Mouse (Mus musculus): Measurements from ENCODE around the gene Arpp21. TPM values are rescaled to one million over a fixed set of nuclear protein-coding genes. Genes with fewer than 3 reads are reported as not detected.

The Arpp21 gene
- polyA plus RNA-seq, 1 experiment from 2014 or later = 6.8 TPM

DNA sequence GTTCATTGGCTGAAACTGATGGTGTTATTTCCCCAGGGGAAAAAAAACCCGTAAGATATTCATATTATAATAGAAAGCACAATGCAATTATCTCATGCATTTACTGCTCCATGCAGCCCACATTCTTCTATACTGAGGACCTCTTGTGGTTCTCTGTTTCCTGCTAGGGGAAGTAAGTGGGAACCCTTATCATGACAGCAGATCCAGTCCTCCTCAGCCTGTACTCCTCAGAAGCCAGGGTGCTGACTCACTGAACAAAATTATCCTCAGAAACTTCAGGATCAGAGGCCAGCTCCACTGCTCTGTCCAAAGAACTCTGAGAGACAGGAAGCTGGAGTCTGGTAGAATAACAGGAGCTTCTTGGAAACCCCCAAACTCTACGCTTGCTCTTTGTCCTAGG, 10.7 kb downstream of the Arpp21 start:
- H3K27me3 ChIP-seq (ENCODE audit: control insufficient read depth, insufficient read depth, low read length) = no peaks in the 10 kb centered on the region
- H3K9ac ChIP-seq (ENCODE audit: low read depth, low read length) = no peak overlapping the region
- DNase-seq (ENCODE audit: low spot score) = no peak
- WGBS = 76% methylated on average over 2 of the region's 2 CpGs
- no peaks in the 10 kb centered on the region for H3K36me3 ChIP-seq (ENCODE audit: control insufficient read depth, insufficient read depth, low read length)
- H3K9me3 ChIP-seq (ENCODE audit: control insufficient read depth, low read length) = no peaks in the 10 kb centered on the region
- no peak overlapping the region for H3K4me2 ChIP-seq (replicated peaks; ENCODE audit: low read depth, low read length)
- no peaks in the 10 kb centered on the region for H3K4me1 ChIP-seq (replicated peaks; ENCODE audit: control insufficient read depth, insufficient read depth, low read length)
- no peak for ATAC-seq (ENCODE audit: low FRiP score)
- no peak overlapping the region for H3K4me3 ChIP-seq (ENCODE audit: low read depth, low read length)
- H3K27ac ChIP-seq (ENCODE audit: low read depth, low read length) = no peak overlapping the region

- no peaks in the 10 kb centered on the region for H3K9me3 ChIP-seq (ENCODE audit: control insufficient read depth, low read length)
- H3K4me1 ChIP-seq (replicated peaks; ENCODE audit: control insufficient read depth, insufficient read depth, low read length) = no peaks in the 10 kb centered on the region
- WGBS = 85% methylated on average over 8 of the region's 8 CpGs
- no peak overlapping the region for H3K4me2 ChIP-seq (replicated peaks; ENCODE audit: low read depth, low read length)
- H3K4me3 ChIP-seq (ENCODE audit: low read depth, low read length) = no peak overlapping the region
- DNase-seq (ENCODE audit: low spot score) (no peak), ATAC-seq (ENCODE audit: low FRiP score) (no peak)
- no peaks in the 10 kb centered on the region for H3K27me3 ChIP-seq (ENCODE audit: control insufficient read depth, insufficient read depth, low read length)
- H3K36me3 ChIP-seq (ENCODE audit: control insufficient read depth, insufficient read depth, low read length) = no peaks in the 10 kb centered on the region
- H3K9ac ChIP-seq (ENCODE audit: low read depth, low read length) = no peak overlapping the region
- H3K27ac ChIP-seq (ENCODE audit: low read depth, low read length) = no peak overlapping the region
Observed at GRCm38 (mm10) chr9:112219372-112219771, 16.4 kb downstream of the Arpp21 start.

DNA sequence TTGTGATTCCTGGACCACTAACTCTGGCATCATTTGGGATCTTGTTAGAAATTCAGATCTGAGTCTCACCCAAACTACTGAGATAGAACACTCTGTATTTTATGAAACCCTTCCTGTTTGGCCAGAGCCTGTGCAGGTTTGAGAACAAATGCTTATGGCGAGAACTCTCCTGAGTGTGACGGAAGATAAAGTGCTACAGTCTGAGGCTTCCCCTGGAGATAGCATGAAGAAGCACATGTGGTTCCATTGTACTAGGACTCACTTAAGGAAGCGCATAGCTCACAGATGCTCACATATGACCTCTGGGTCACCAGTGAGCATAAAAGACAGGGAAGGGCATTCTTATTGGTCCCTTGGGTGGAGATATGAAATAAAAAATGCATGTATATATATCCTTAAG, 17.5 kb downstream of the Arpp21 start:
- H3K27me3 ChIP-seq (ENCODE audit: control insufficient read depth, insufficient read depth, low read length) = no peaks in the 10 kb centered on the region
- no peak for ATAC-seq (ENCODE audit: low FRiP score)
- peak; percentile 11 for DNase-seq (ENCODE audit: low spot score)
- H3K4me2 ChIP-seq (replicated peaks; ENCODE audit: low read depth, low read length) = no peak overlapping the region
- no peak overlapping the region for H3K9ac ChIP-seq (ENCODE audit: low read depth, low read length)
- no peaks in the 10 kb centered on the region for H3K9me3 ChIP-seq (ENCODE audit: control insufficient read depth, low read length)
- no peak overlapping the region for H3K27ac ChIP-seq (ENCODE audit: low read depth, low read length)
- H3K36me3 ChIP-seq (ENCODE audit: control insufficient read depth, insufficient read depth, low read length) = no peaks in the 10 kb centered on the region
- 61% methylated on average over 3 of the region's 3 CpGs for WGBS
- H3K4me1 ChIP-seq (replicated peaks; ENCODE audit: control insufficient read depth, insufficient read depth, low read length) = no peaks in the 10 kb centered on the region
- no peak overlapping the region for H3K4me3 ChIP-seq (ENCODE audit: low read depth, low read length)

DNA sequence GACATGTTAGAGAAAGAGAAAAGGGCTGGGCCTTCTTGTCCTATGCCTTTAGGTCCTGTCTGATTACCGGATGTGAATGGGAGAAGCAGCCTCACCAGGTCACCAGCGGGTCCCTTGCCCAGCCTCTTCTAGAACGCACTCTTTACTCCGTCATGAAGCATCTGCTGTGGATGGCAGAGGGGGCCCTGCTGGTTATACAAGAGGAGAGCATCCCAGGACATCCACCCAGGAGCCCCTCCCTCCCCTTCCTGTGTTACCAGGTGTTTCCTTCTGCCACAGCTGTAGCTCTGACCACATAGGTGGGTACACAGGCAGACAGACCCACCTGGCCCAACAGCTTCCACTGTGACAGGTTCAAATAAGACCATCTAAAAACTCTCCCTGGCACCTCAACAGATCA, 18.6 kb downstream of the Arpp21 start:
- no peak for DNase-seq (ENCODE audit: low spot score)
- H3K4me3 ChIP-seq (ENCODE audit: low read depth, low read length) = no peak overlapping the region
- no peak overlapping the region for H3K27ac ChIP-seq (ENCODE audit: low read depth, low read length)
- no peaks in the 10 kb centered on the region for H3K4me1 ChIP-seq (replicated peaks; ENCODE audit: control insufficient read depth, insufficient read depth, low read length)
- no peak overlapping the region for H3K9ac ChIP-seq (ENCODE audit: low read depth, low read length)
- H3K36me3 ChIP-seq (ENCODE audit: control insufficient read depth, insufficient read depth, low read length) = no peaks in the 10 kb centered on the region
- H3K27me3 ChIP-seq (ENCODE audit: control insufficient read depth, insufficient read depth, low read length) = no peaks in the 10 kb centered on the region
- no peak for ATAC-seq (ENCODE audit: low FRiP score)
- H3K4me2 ChIP-seq (replicated peaks; ENCODE audit: low read depth, low read length) = no peak overlapping the region
- H3K9me3 ChIP-seq (ENCODE audit: control insufficient read depth, low read length) = no peaks in the 10 kb centered on the region
- WGBS = 83% methylated on average over 4 of the region's 4 CpGs

DNA sequence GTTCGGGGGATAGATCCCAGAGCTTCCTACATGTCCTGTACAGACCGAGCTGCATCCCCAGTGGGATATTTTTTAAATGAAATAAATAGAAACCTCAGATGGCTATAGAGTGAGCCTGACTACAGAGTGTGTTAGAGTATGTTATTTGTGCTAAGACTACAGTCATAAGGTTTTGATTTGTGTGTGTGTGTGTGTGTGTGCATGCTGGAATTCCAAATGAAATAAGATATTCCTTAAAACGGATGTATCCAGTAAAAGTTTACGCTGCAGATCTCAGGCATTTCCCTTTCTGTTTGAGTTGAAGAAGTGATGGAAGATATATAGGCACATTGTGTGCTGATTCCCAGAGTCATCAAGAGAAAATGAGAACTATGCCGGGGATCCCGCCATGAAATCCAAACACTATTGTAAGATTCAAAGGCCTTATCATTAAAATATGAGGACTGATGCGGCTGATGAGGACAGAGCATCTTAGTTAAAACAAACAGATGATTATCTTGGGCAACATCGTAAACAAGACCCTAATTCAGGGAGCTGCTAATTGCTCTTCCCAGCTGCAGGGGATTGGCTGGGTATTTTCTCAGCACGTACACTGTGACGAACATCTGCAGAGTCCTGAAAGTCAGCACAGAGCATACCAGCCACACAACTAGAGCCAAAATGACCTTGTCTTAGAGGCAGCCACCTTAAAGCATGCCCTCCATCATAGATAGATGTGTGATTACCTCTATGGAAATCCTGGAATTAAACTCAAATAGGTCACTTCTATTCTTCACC, 20.5 kb downstream of the Arpp21 start:
- H3K27me3 ChIP-seq (ENCODE audit: control insufficient read depth, insufficient read depth, low read length) = no peaks in the 10 kb centered on the region
- H3K4me3 ChIP-seq (ENCODE audit: low read depth, low read length) = no peak overlapping the region
- WGBS = 76% methylated on average over 10 of the region's 10 CpGs
- H3K4me2 ChIP-seq (replicated peaks; ENCODE audit: low read depth, low read length) = no peak overlapping the region
- DNase-seq (ENCODE audit: low spot score) (no peak), ATAC-seq (ENCODE audit: low FRiP score) (no peak)
- H3K9me3 ChIP-seq (ENCODE audit: control insufficient read depth, low read length) = no peaks in the 10 kb centered on the region
- no peaks in the 10 kb centered on the region for H3K36me3 ChIP-seq (ENCODE audit: control insufficient read depth, insufficient read depth, low read length)
- no peaks in the 10 kb centered on the region for H3K4me1 ChIP-seq (replicated peaks; ENCODE audit: control insufficient read depth, insufficient read depth, low read length)
- no peak overlapping the region for H3K27ac ChIP-seq (ENCODE audit: low read depth, low read length)
- H3K9ac ChIP-seq (ENCODE audit: low read depth, low read length) = no peak overlapping the region

- H3K4me1 ChIP-seq (replicated peaks; ENCODE audit: control insufficient read depth, insufficient read depth, low read length) = no peaks in the 10 kb centered on the region
- H3K27ac ChIP-seq (ENCODE audit: low read depth, low read length) = no peak overlapping the region
- no peak overlapping the region for H3K9ac ChIP-seq (ENCODE audit: low read depth, low read length)
- no peak overlapping the region for H3K4me3 ChIP-seq (ENCODE audit: low read depth, low read length)
- DNase-seq (ENCODE audit: low spot score) (no peak), ATAC-seq (ENCODE audit: low FRiP score) (no peak)
- no peaks in the 10 kb centered on the region for H3K27me3 ChIP-seq (ENCODE audit: control insufficient read depth, insufficient read depth, low read length)
- 61% methylated on average over 10 of the region's 10 CpGs for WGBS
- no peaks in the 10 kb centered on the region for H3K36me3 ChIP-seq (ENCODE audit: control insufficient read depth, insufficient read depth, low read length)
- no peaks in the 10 kb centered on the region for H3K9me3 ChIP-seq (ENCODE audit: control insufficient read depth, low read length)
- H3K4me2 ChIP-seq (replicated peaks; ENCODE audit: low read depth, low read length) = no peak overlapping the region
Observed at GRCm38 (mm10) chr9:112213411-112214255, 22.1 kb downstream of the Arpp21 start.

GRCm38 (mm10) chr9:112209803-112210202, 25.9 kb downstream of the Arpp21 start:
- H3K4me3 ChIP-seq (ENCODE audit: low read depth, low read length) = no peak overlapping the region
- no peak overlapping the region for H3K27ac ChIP-seq (ENCODE audit: low read depth, low read length)
- H3K9ac ChIP-seq (ENCODE audit: low read depth, low read length) = no peak overlapping the region
- no peaks in the 10 kb centered on the region for H3K36me3 ChIP-seq (ENCODE audit: control insufficient read depth, insufficient read depth, low read length)
- H3K4me1 ChIP-seq (replicated peaks; ENCODE audit: control insufficient read depth, insufficient read depth, low read length) = no peaks in the 10 kb centered on the region
- no peaks in the 10 kb centered on the region for H3K9me3 ChIP-seq (ENCODE audit: control insufficient read depth, low read length)
- H3K27me3 ChIP-seq (ENCODE audit: control insufficient read depth, insufficient read depth, low read length) = no peaks in the 10 kb centered on the region
- WGBS = 61% methylated on average over 3 of the region's 3 CpGs
- H3K4me2 ChIP-seq (replicated peaks; ENCODE audit: low read depth, low read length) = no peak overlapping the region
- no peak for ATAC-seq (ENCODE audit: low FRiP score)
- DNase-seq (ENCODE audit: low spot score) = no peak

DNA sequence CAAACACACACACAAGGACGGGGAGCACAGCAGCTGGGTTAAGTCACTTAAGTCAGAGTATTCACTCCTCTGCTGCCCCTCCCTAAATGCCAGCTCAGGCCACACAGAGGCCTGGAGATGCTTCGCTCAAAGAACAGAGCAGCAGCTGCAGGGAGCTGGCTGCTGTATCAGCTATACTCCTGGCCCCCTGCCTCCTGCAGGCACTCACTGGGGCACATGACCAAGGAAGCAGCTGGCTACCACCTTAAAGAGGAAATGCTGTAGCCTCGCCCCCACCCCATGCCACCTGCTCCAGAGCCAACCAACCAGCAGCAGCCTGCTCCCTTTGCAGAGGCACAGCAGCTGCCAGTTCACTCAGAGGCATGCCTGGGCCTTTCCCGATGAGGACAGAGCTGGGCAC, 28.0 kb downstream of the Arpp21 start:
- no peaks in the 10 kb centered on the region for H3K9me3 ChIP-seq (ENCODE audit: control insufficient read depth, low read length)
- DNase-seq (ENCODE audit: low spot score) (peak; percentile 51), ATAC-seq (ENCODE audit: low FRiP score) (peak; percentile 93)
- 17% methylated on average over 4 of the region's 4 CpGs for WGBS
- no peaks in the 10 kb centered on the region for H3K4me1 ChIP-seq (replicated peaks; ENCODE audit: control insufficient read depth, insufficient read depth, low read length)
- no peak overlapping the region for H3K4me3 ChIP-seq (ENCODE audit: low read depth, low read length)
- no peak overlapping the region for H3K9ac ChIP-seq (ENCODE audit: low read depth, low read length)
- no peak overlapping the region for H3K4me2 ChIP-seq (replicated peaks; ENCODE audit: low read depth, low read length)
- H3K27ac ChIP-seq (ENCODE audit: low read depth, low read length) = no peak overlapping the region
- H3K27me3 ChIP-seq (ENCODE audit: control insufficient read depth, insufficient read depth, low read length) = no peaks in the 10 kb centered on the region
- no peaks in the 10 kb centered on the region for H3K36me3 ChIP-seq (ENCODE audit: control insufficient read depth, insufficient read depth, low read length)

GRCm38 (mm10) chr9:112198296-112198695, 37.4 kb downstream of the Arpp21 start:
- Histone ChIP-seq H3K27ac (ENCODE audit: low read depth, low read length) (no peak overlapping the region), H3K9ac (ENCODE audit: low read depth, low read length) (no peak overlapping the region), H3K4me3 (ENCODE audit: low read depth, low read length) (no peak overlapping the region), H3K27me3 (ENCODE audit: control insufficient read depth, insufficient read depth, low read length) (no peaks in the 10 kb centered on the region), H3K9me3 (ENCODE audit: control insufficient read depth, low read length) (no peaks in the 10 kb centered on the region), H3K4me1 (replicated peaks; ENCODE audit: control insufficient read depth, insufficient read depth, low read length) (no peaks in the 10 kb centered on the region), H3K4me2 (replicated peaks; ENCODE audit: low read depth, low read length) (no peak overlapping the region), H3K36me3 (ENCODE audit: control insufficient read depth, insufficient read depth, low read length) (no peaks in the 10 kb centered on the region)
- DNase-seq (ENCODE audit: low spot score) (no peak), ATAC-seq (ENCODE audit: low FRiP score) (no peak)
- 87% methylated on average over 6 of the region's 6 CpGs for WGBS

Data from hindbrain, embryonic 11.5 days (tissue).